Mouse (Mus musculus) kidney, embryonic 15.5 days (tissue): ENCODE results near the gene Lhx3. TPM values are rescaled to one million over a fixed set of nuclear protein-coding genes. Genes with fewer than 3 reads are reported as not detected.

Experiments used
- ATAC-seq: fragments of 200-750 bp; cut with Nextera tagmentation; replicated peaks from 2 replicates; pipeline ENCODE4 v1.8.0; 2017; ENCODE audit warnings: moderate TSS enrichment; ENCODE audit not compliant: low FRiP score
- H3K27ac ChIP-seq: fragments of 300-500 bp; sonication (generic); 2 replicates; pipeline ENCODE4 v1.5.1; 2015; ENCODE audit warnings: mild to moderate bottlenecking, inconsistent platforms
- H3K27me3 ChIP-seq: fragments of 300-500 bp; sonication (generic); 2 replicates; pipeline ENCODE4 v1.6.1; 2015; ENCODE audit warnings: inconsistent platforms
- H3K36me3 ChIP-seq: fragments of 300-500 bp; sonication (generic); 2 replicates; pipeline ENCODE4 v1.6.1; 2015; ENCODE audit warnings: inconsistent platforms
- H3K4me1 ChIP-seq: fragments of 300-500 bp; sonication (generic); 2 replicates; pipeline ENCODE4 v1.6.1; 2015; ENCODE audit warnings: inconsistent platforms
- H3K4me2 ChIP-seq: fragments of 300-500 bp; sonication (generic); 2 replicates; pipeline ENCODE4 v1.6.1; 2015; ENCODE audit warnings: moderate library complexity, mild to moderate bottlenecking, inconsistent platforms
- H3K4me3 ChIP-seq: fragments of 300-500 bp; sonication (generic); replicated peaks from 2 replicates; pipeline ENCODE4 v1.5.1; 2015; ENCODE audit warnings: mild to moderate bottlenecking, inconsistent platforms
- H3K9ac ChIP-seq: fragments of 300-500 bp; sonication (generic); 2 replicates; pipeline ENCODE4 v1.6.1; 2015; ENCODE audit warnings: mild to moderate bottlenecking, inconsistent platforms
- H3K9me3 ChIP-seq: fragments of 300-500 bp; sonication (generic); replicated peaks from 2 replicates; pipeline ENCODE4 v1.6.1; 2016; ENCODE audit warnings: inconsistent platforms
- WGBS: fragments of 180-500 bp; shearing (Covaris S2); methylation state at CpG from one replicate; pipeline ENCODE4 v1.1.7; 2015; ENCODE audit warnings: mixed read lengths; 5-methylcytosine and 5-hydroxymethylcytosine counted together
- polyA plus RNA-seq: library from polyadenylated mRNA; unstranded; fragments of >200 nt; fragmentation: Nextera tagmentation; extraction: Ambion mirVana; gene quantifications from 2 replicates; pipeline ENCODE4 v1.2.1, GENCODE M21; 2015

Gene Lhx3
- polyA plus RNA-seq, 1 experiment from 2014 or later = not detected

GRCm38 (mm10) chr2:26198488-26198887 lies 9.6 kb downstream of the Lhx3 start:
- H3K4me1 ChIP-seq = peaks cover 58% of the 10 kb centered on the region
- peak overlapping the region; percentile 46 for H3K4me2 ChIP-seq
- H3K9me3 ChIP-seq = no peaks in the 10 kb centered on the region
- peaks cover 100% of the 10 kb centered on the region for H3K27me3 ChIP-seq
- peak; percentile 74 for ATAC-seq
- no peaks in the 10 kb centered on the region for H3K36me3 ChIP-seq
- no peak overlapping the region for H3K9ac ChIP-seq
- whole genome bisulfite sequencing = 0% methylated on average over 10 of the region's 10 CpGs
- H3K4me3 ChIP-seq = peak overlapping the region; percentile 18
- H3K27ac ChIP-seq = no peak overlapping the region

GRCm38 (mm10) chr2:26194552-26195339 lies 13.3 kb downstream of the Lhx3 start:
- H3K36me3 ChIP-seq = no peaks in the 10 kb centered on the region
- no peak overlapping the region for H3K9ac ChIP-seq
- H3K4me3 ChIP-seq = no peak overlapping the region
- WGBS = 49% methylated on average over 7 of the region's 7 CpGs
- H3K27me3 ChIP-seq = peaks cover 96% of the 10 kb centered on the region
- H3K27ac ChIP-seq = no peak overlapping the region
- no peaks in the 10 kb centered on the region for H3K9me3 ChIP-seq
- peaks cover 39% of the 10 kb centered on the region for H3K4me1 ChIP-seq
- H3K4me2 ChIP-seq = no peak overlapping the region
- no peak for ATAC-seq

- no peak overlapping the region for H3K27ac ChIP-seq
- no peaks in the 10 kb centered on the region for H3K9me3 ChIP-seq
- no peaks in the 10 kb centered on the region for H3K36me3 ChIP-seq
- 82% methylated on average over 5 of the region's 5 CpGs for WGBS
- peaks cover 13% of the 10 kb centered on the region; the same call in 1 of the 2 replicates for H3K4me1 ChIP-seq
- no peak overlapping the region for H3K4me3 ChIP-seq
- H3K4me2 ChIP-seq = no peak overlapping the region
- ATAC-seq = no peak
- H3K9ac ChIP-seq = no peak overlapping the region
- peaks cover 52% of the 10 kb centered on the region for H3K27me3 ChIP-seq
These were observed 19.6 kb downstream of the Lhx3 start for GRCm38 (mm10) chr2:26188517-26188916.

GRCm38 (mm10) chr2:26184352-26184751 lies 23.7 kb downstream of the Lhx3 start:
- Histone ChIP-seq H3K27ac (no peak overlapping the region), H3K9me3 (no peaks in the 10 kb centered on the region), H3K36me3 (no peaks in the 10 kb centered on the region), H3K4me3 (no peak overlapping the region), H3K4me1 (peaks cover 13% of the 10 kb centered on the region; the same call in 1 of the 2 replicates), H3K9ac (no peak overlapping the region), H3K27me3 (peaks cover 22% of the 10 kb centered on the region), H3K4me2 (no peak overlapping the region)
- ATAC-seq = no peak
- WGBS = 35% methylated on average over 3 of the region's 3 CpGs

- Histone ChIP-seq H3K27ac (no peak overlapping the region), H3K27me3 (0 out of 2 replicates have a peak, but pooled peaks cover 13% of the 10 kb centered on the region), H3K4me1 (peaks cover 12% of the 10 kb centered on the region; the same call in 1 of the 2 replicates), H3K9ac (no peak overlapping the region), H3K4me3 (no peak overlapping the region), H3K4me2 (no peak overlapping the region), H3K9me3 (no peaks in the 10 kb centered on the region), H3K36me3 (no peaks in the 10 kb centered on the region)
- ATAC-seq = no peak
- 21% methylated on average over 6 of the region's 6 CpGs for WGBS
These were observed 25.4 kb downstream of the Lhx3 start for GRCm38 (mm10) chr2:26182646-26183045.

- H3K4me2 ChIP-seq = no peak overlapping the region
- no peak overlapping the region for H3K27ac ChIP-seq
- ATAC-seq = no peak
- no peaks in the 10 kb centered on the region for H3K36me3 ChIP-seq
- peaks cover 13% of the 10 kb centered on the region; the same call in 1 of the 2 replicates for H3K27me3 ChIP-seq
- H3K4me3 ChIP-seq = no peak overlapping the region
- no peak overlapping the region for H3K9ac ChIP-seq
- WGBS = 43% methylated on average over 2 of the region's 2 CpGs
- no peaks in the 10 kb centered on the region for H3K9me3 ChIP-seq
- H3K4me1 ChIP-seq = peaks cover 15% of the 10 kb centered on the region
These were observed 30.9 kb downstream of the Lhx3 start for GRCm38 (mm10) chr2:26177189-26177588.

- 71% methylated on average over 5 of the region's 5 CpGs for WGBS
- Histone ChIP-seq H3K36me3 (no peaks in the 10 kb centered on the region), H3K9me3 (no peaks in the 10 kb centered on the region), H3K4me3 (no peak overlapping the region), H3K27ac (no peak overlapping the region), H3K27me3 (peaks cover 9% of the 10 kb centered on the region; the same call in 1 of the 2 replicates), H3K4me2 (no peak overlapping the region), H3K4me1 (peaks cover 15% of the 10 kb centered on the region), H3K9ac (no peak overlapping the region)
- no peak for ATAC-seq
These were observed 31.4 kb downstream of the Lhx3 start for GRCm38 (mm10) chr2:26176731-26177130.

- no peak overlapping the region for H3K4me3 ChIP-seq
- H3K27ac ChIP-seq = no peak overlapping the region
- peak; percentile 54; the same call in 1 of the 2 replicates for ATAC-seq
- WGBS = 9% methylated on average over 4 of the region's 4 CpGs
- no peaks in the 10 kb centered on the region for H3K9me3 ChIP-seq
- peaks cover 9% of the 10 kb centered on the region; the same call in 1 of the 2 replicates for H3K27me3 ChIP-seq
- H3K36me3 ChIP-seq = no peaks in the 10 kb centered on the region
- H3K9ac ChIP-seq = no peak overlapping the region
- peaks cover 20% of the 10 kb centered on the region for H3K4me1 ChIP-seq
- no peak overlapping the region for H3K4me2 ChIP-seq
These were observed 32.9 kb downstream of the Lhx3 start for GRCm38 (mm10) chr2:26175191-26175590.

GRCm38 (mm10) chr2:26172166-26172565 lies 35.9 kb downstream of the Lhx3 start:
- Histone ChIP-seq H3K4me3 (no peak overlapping the region), H3K36me3 (no peaks in the 10 kb centered on the region), H3K9me3 (no peaks in the 10 kb centered on the region), H3K27ac (no peak overlapping the region), H3K27me3 (peaks cover 9% of the 10 kb centered on the region; the same call in 1 of the 2 replicates), H3K4me1 (peaks cover 26% of the 10 kb centered on the region), H3K9ac (no peak overlapping the region), H3K4me2 (no peak overlapping the region)
- 79% methylated on average over 2 of the region's 2 CpGs for WGBS
- no peak for ATAC-seq

- Histone ChIP-seq H3K4me1 (peaks cover 20% of the 10 kb centered on the region; the same call in 1 of the 2 replicates), H3K27ac (no peak overlapping the region), H3K9ac (no peak overlapping the region), H3K27me3 (no peaks in the 10 kb centered on the region), H3K4me3 (no peak overlapping the region), H3K9me3 (no peaks in the 10 kb centered on the region), H3K36me3 (no peaks in the 10 kb centered on the region), H3K4me2 (no peak overlapping the region)
- no peak for ATAC-seq
- 51% methylated on average over 2 of the region's 2 CpGs for WGBS
These were observed 37.7 kb downstream of the Lhx3 start for GRCm38 (mm10) chr2:26170376-26170775.

- peak; percentile 63 for ATAC-seq
- H3K4me3 ChIP-seq = no peak overlapping the region
- no peaks in the 10 kb centered on the region for H3K27me3 ChIP-seq
- 0 out of 2 replicates have a peak overlapping the region, but pooled peaks have one; percentile 10 for H3K4me2 ChIP-seq
- no peaks in the 10 kb centered on the region for H3K36me3 ChIP-seq
- no peak overlapping the region for H3K27ac ChIP-seq
- no peak overlapping the region for H3K9ac ChIP-seq
- H3K4me1 ChIP-seq = peaks cover 15% of the 10 kb centered on the region; the same call in 1 of the 2 replicates
- 13% methylated on average over 11 of the region's 11 CpGs for WGBS
- no peaks in the 10 kb centered on the region for H3K9me3 ChIP-seq
These were observed 39.1 kb downstream of the Lhx3 start for GRCm38 (mm10) chr2:26168843-26169579.

- no peak for ATAC-seq
- Histone ChIP-seq H3K9ac (no peak overlapping the region), H3K4me2 (no peak overlapping the region)
These were observed 41.2 kb downstream of the Lhx3 start for GRCm38 (mm10) chr2:26166890-26167289.

More at GRCm38 (mm10) chr2:26166890-26167289, 41.2 kb downstream of the Lhx3 start:
- no peaks in the 10 kb centered on the region for H3K27me3 ChIP-seq
- no peaks in the 10 kb centered on the region for H3K9me3 ChIP-seq
- H3K4me3 ChIP-seq = no peak overlapping the region
- 87% methylated on average over 3 of the region's 3 CpGs for WGBS
- no peaks in the 10 kb centered on the region for H3K36me3 ChIP-seq
- H3K4me1 ChIP-seq = peaks cover 15% of the 10 kb centered on the region; the same call in 1 of the 2 replicates
- no peak overlapping the region for H3K27ac ChIP-seq
